Mouse (Mus musculus) megakaryocyte, embryonic 14.5 days (primary cell): Measurements from ENCODE around the gene Sass6.

Experiments used
- FLI1 ChIP-seq: IDR thresholded peaks from 2 replicates; pipeline ENCODE4 v1.6.1; 2012; ENCODE audit warnings: low read length, inconsistent platforms, mixed read lengths
- GATA1 ChIP-seq: IDR thresholded peaks from 3 replicates; pipeline ENCODE4 v1.6.1; 2012; ENCODE audit warnings: mixed read lengths, low read length, inconsistent platforms, borderline replicate concordance

GRCm38 (mm10) chr3:116601781-116602180, 7.0 kb downstream of the Sass6 start:
- no peak for TF ChIP-seq GATA1
- no peak for TF ChIP-seq FLI1
